Mouse (Mus musculus) MEL (cell line): ENCODE data around the gene Maml1. TPM values are rescaled to one million over a fixed set of nuclear protein-coding genes. Genes with fewer than 3 reads are reported as not detected.

Source experiments
- DNase-seq: peaks from one replicate; pipeline ENCODE4 v3.0.0; 2011; ENCODE audit warnings: low read depth, low spot score
- H3K27ac ChIP-seq: 2 replicates; pipeline ENCODE4 v1.5.1; 2012; ENCODE audit warnings: low read depth, mild to moderate bottlenecking, control low read depth, low read length, moderate library complexity; ENCODE audit not compliant: control insufficient read depth
- H3K27me3 ChIP-seq, 2 experiments: fragments of 150-350 bp in 1 of 2; sonication (generic) in 1 of 2; 2 replicates each; pipeline ENCODE4 v1.6.1; 2012; ENCODE audit warnings: low read length in 2 of 2, mild to moderate bottlenecking in 2 of 2, improper control_type of control experiment in 1 of 2, moderate library complexity in 1 of 2; ENCODE audit not compliant: insufficient read depth in 2 of 2, control insufficient read depth in 1 of 2
- H3K36me3 ChIP-seq, 2 experiments: 2 replicates each; pipeline ENCODE4 v1.6.1; 2012 to 2014; ENCODE audit warnings: low read length in 2 of 2, improper control_type of control experiment in 1 of 2, inconsistent platforms in 1 of 2, mild to moderate bottlenecking in 1 of 2; ENCODE audit not compliant: insufficient read depth in 2 of 2, control insufficient read depth in 1 of 2
- H3K4me1 ChIP-seq, 2 experiments: fragments of 150-350 bp in 1 of 2; sonication (generic) in 1 of 2; 2 replicates each; pipeline ENCODE4 v1.6.1; 2012; ENCODE audit warnings: low read length in 2 of 2, improper control_type of control experiment in 1 of 2, mild to moderate bottlenecking in 1 of 2; ENCODE audit not compliant: insufficient read depth in 2 of 2, control insufficient read depth in 1 of 2
- H3K4me3 ChIP-seq, 2 experiments: fragments of 150-350 bp in 1 of 2; sonication (generic) in 1 of 2; 2 replicates each; pipeline ENCODE4 v1.5.1; 2012; ENCODE audit warnings: low read depth in 2 of 2, low read length in 2 of 2, mild to moderate bottlenecking in 2 of 2, moderate library complexity in 2 of 2, control low read depth in 1 of 2, improper control_type of control experiment in 1 of 2; ENCODE audit not compliant: control insufficient read depth in 1 of 2, insufficient read depth in 1 of 2
- H3K79me2 ChIP-seq: 2 replicates; pipeline ENCODE4 v1.6.1; 2012; ENCODE audit warnings: mild to moderate bottlenecking, low read length, moderate library complexity; ENCODE audit not compliant: control insufficient read depth, poor library complexity, insufficient read depth
- H3K9ac ChIP-seq: 2 replicates; pipeline ENCODE4 v1.6.1; 2012; ENCODE audit warnings: low read depth, mild to moderate bottlenecking, control low read depth, low read length, moderate library complexity; ENCODE audit not compliant: control insufficient read depth, poor library complexity, severe bottlenecking
- H3K9me3 ChIP-seq: fragments of 150-350 bp; sonication (generic); replicated peaks from 2 replicates; pipeline ENCODE4 v1.6.1; 2012; ENCODE audit warnings: mild to moderate bottlenecking, low read length, improper control_type of control experiment, moderate library complexity; ENCODE audit not compliant: insufficient read depth
- GABPA ChIP-seq: IDR thresholded peaks from 2 replicates; pipeline ENCODE4 v1.6.1; 2012; ENCODE audit warnings: low read depth, mild to moderate bottlenecking, inconsistent platforms, low read length, improper control_type of control experiment, moderate library complexity
- HCFC1 ChIP-seq: IDR thresholded peaks from 2 replicates; pipeline ENCODE4 v1.6.1; 2012; ENCODE audit warnings: low read depth, mild to moderate bottlenecking, inconsistent platforms, low read length, improper control_type of control experiment, moderate library complexity
- JUND ChIP-seq: IDR thresholded peaks from 2 replicates; pipeline ENCODE4 v1.6.1; 2011; ENCODE audit warnings: low read depth, mild to moderate bottlenecking, improper control_type of control experiment, low read length
- MAX ChIP-seq: IDR thresholded peaks from 2 replicates; pipeline ENCODE4 v1.6.1; 2011; ENCODE audit warnings: low read length, improper control_type of control experiment
- MAZ ChIP-seq: IDR thresholded peaks from 2 replicates; pipeline ENCODE4 v1.6.1; 2012; ENCODE audit warnings: low read depth, mild to moderate bottlenecking, inconsistent platforms, low read length, improper control_type of control experiment
- MEF2A ChIP-seq: IDR thresholded peaks from 2 replicates; pipeline ENCODE4 v1.6.1; 2014; ENCODE audit warnings: low read depth, mild to moderate bottlenecking, inconsistent platforms, low read length, improper control_type of control experiment; ENCODE audit not compliant: poor library complexity, insufficient replicate concordance, severe bottlenecking; ENCODE audit errors: extremely low read depth
- MXI1 ChIP-seq: IDR thresholded peaks from 2 replicates; pipeline ENCODE4 v1.6.1; 2011; ENCODE audit warnings: mild to moderate bottlenecking, low read depth, low read length, improper control_type of control experiment
- MYB ChIP-seq: IDR thresholded peaks from 2 replicates; pipeline ENCODE4 v1.6.1; 2011; ENCODE audit warnings: mild to moderate bottlenecking, low read depth, low read length, improper control_type of control experiment
- MYC ChIP-seq: IDR thresholded peaks from 2 replicates; pipeline ENCODE4 v1.6.1; 2011; ENCODE audit warnings: low read depth, mild to moderate bottlenecking, low read length, improper control_type of control experiment, moderate library complexity
- NELFE ChIP-seq: IDR thresholded peaks from 2 replicates; pipeline ENCODE4 v1.6.1; 2011; ENCODE audit warnings: low read depth, low read length, improper control_type of control experiment
- NRF1 ChIP-seq: IDR thresholded peaks from 2 replicates; pipeline ENCODE4 v1.6.1; 2014; ENCODE audit warnings: low read depth, mild to moderate bottlenecking, inconsistent platforms, low read length, improper control_type of control experiment, moderate library complexity; ENCODE audit not compliant: poor library complexity, insufficient read depth, severe bottlenecking
- POLR2A ChIP-seq, 2 experiments: IDR thresholded peaks; 2 replicates each; pipeline ENCODE4 v1.6.1; 2011 to 2012; ENCODE audit warnings: low read length in 2 of 2, mild to moderate bottlenecking in 2 of 2, control low read depth in 1 of 2, improper control_type of control experiment in 1 of 2, low read depth in 1 of 2, moderate library complexity in 1 of 2; ENCODE audit not compliant: control insufficient read depth in 1 of 2, insufficient read depth in 1 of 2, poor library complexity in 1 of 2
- POLR2AphosphoS2 ChIP-seq: IDR thresholded peaks from 2 replicates; pipeline ENCODE4 v1.6.1; 2011; ENCODE audit warnings: low read length, improper control_type of control experiment
- RAD21 ChIP-seq: IDR thresholded peaks from 2 replicates; pipeline ENCODE4 v1.6.1; 2011; ENCODE audit warnings: mild to moderate bottlenecking, low read depth, low read length, improper control_type of control experiment
- SIN3A ChIP-seq: IDR thresholded peaks from 2 replicates; pipeline ENCODE4 v1.6.1; 2012; ENCODE audit warnings: low read length, improper control_type of control experiment, inconsistent platforms
- TBP ChIP-seq: IDR thresholded peaks from 2 replicates; pipeline ENCODE4 v1.8.0; 2011; ENCODE audit warnings: low read depth, low read length, improper control_type of control experiment
- USF2 ChIP-seq, 2 experiments: IDR thresholded peaks; 2 replicates each; pipeline ENCODE4 v1.6.1; 2011 to 2012; ENCODE audit warnings: improper control_type of control experiment in 2 of 2, low read length in 2 of 2, borderline replicate concordance in 1 of 2, inconsistent platforms in 1 of 2, low read depth in 1 of 2, mild to moderate bottlenecking in 1 of 2; ENCODE audit not compliant: insufficient read depth in 1 of 2
- ZC3H11A ChIP-seq: IDR thresholded peaks from 2 replicates; pipeline ENCODE4 v1.6.1; 2012; ENCODE audit warnings: low read depth, mild to moderate bottlenecking, inconsistent platforms, low read length, improper control_type of control experiment
- ZKSCAN1 ChIP-seq: IDR thresholded peaks from 2 replicates; pipeline ENCODE4 v1.6.1; 2012; ENCODE audit warnings: low read depth, mild to moderate bottlenecking, inconsistent platforms, low read length, improper control_type of control experiment, moderate library complexity
- ZMIZ1 ChIP-seq: IDR thresholded peaks from 2 replicates; pipeline ENCODE4 v1.6.1; 2012; ENCODE audit warnings: low read depth, mild to moderate bottlenecking, inconsistent platforms, low read length, improper control_type of control experiment, moderate library complexity
- polyA plus RNA-seq, 2 experiments: library from polyadenylated mRNA; stranded (reverse) in 1 of 2; unstranded in 1 of 2; fragments of >175 nt in 1 of 2; fragments of >200 nt in 1 of 2; gene quantifications; 2 replicates each; pipeline versions ENCODE4 v1.2.1 to v1.2.4; 2012; ENCODE audit warnings: low replicate concordance in 2 of 2, low read depth in 1 of 2; ENCODE audit not compliant: insufficient read length in 2 of 2, insufficient read depth in 1 of 2, missing spikeins in 1 of 2
- total RNA-seq: library from RNA; depleted of rRNA; stranded (reverse); fragments of 300-350 nt; gene quantifications from 2 replicates; pipeline ENCODE4 v1.2.3, GENCODE M21; 2012

The Maml1 gene
- total and polyA plus RNA-seq, 3 experiments = 3.8 to 12.6 TPM; not detected in 1

GRCm38 (mm10) chr11:50212060-50212739 is 79.9 kb downstream of the Maml1 start (continued):
- no peak for TF ChIP-seq USF2 (IDR thresholded peaks at IDR 0.05; ENCODE audit: borderline replicate concordance in 1 of 2, insufficient read depth in 1 of 2, low read depth in 1 of 2, low read length in 2 of 2)

- DNase-seq = no peak
- Histone ChIP-seq H3K4me1 (peaks cover 12 to 33% of the 10 kb centered on the region in 2 experiments), H3K27ac (peak overlapping the region; percentile 71), H3K27me3 (no peaks in the 10 kb centered on the region), H3K79me2 (peaks cover 31% of the 10 kb centered on the region), H3K4me3 (peak overlapping the region; percentile 71 to 94), H3K9ac (peak overlapping the region; percentile 89), H3K9me3 (no peaks in the 10 kb centered on the region), H3K36me3 (peaks cover 5 to 21% of the 10 kb centered on the region in 2 experiments)
- TF ChIP-seq JUND (peak; percentile 74; the same call in 1 of the 2 replicates), RAD21 (no peak), ZKSCAN1 (peak; percentile 77)
Observed at GRCm38 (mm10) chr11:50211322-50212059, 80.6 kb downstream of the Maml1 start.

GRCm38 (mm10) chr11:50210505-50211151 is 81.5 kb downstream of the Maml1 start, which contains the start of the genes Sqstm1 and Mgat4b:
TSS of gene Sqstm1 (minus strand) at chr11:50210827.
TSS of gene Mgat4b (plus strand) at chr11:50210890.
- Histone ChIP-seq H3K79me2 (peaks cover 31% of the 10 kb centered on the region), H3K4me1 (peaks cover 12 to 33% of the 10 kb centered on the region in 2 experiments), H3K4me3 (peak within 1 kb of the TSS; percentile 71 to 94), H3K27ac (peak within 1 kb of the TSS; percentile 71), H3K27me3 (no peaks in the 10 kb centered on the region), H3K9ac (peak within 1 kb of the TSS; percentile 89), H3K36me3 (peaks cover 9 to 24% of the 10 kb centered on the region in 2 experiments), H3K9me3 (no peaks in the 10 kb centered on the region)
- TF ChIP-seq MYC = peak; percentile 3; the same call in 1 of the 2 replicates
- peak; percentile 97 for TF ChIP-seq TBP
- TF ChIP-seq ZC3H11A = no peak
- peak; percentile 97 to 98 for TF ChIP-seq POLR2A (IDR thresholded peaks at IDR 0.05; ENCODE audit: control insufficient read depth in 1 of 2, insufficient read depth in 1 of 2, low read depth in 1 of 2, low read length in 2 of 2, poor library complexity in 1 of 2)
- TF ChIP-seq RAD21 = no peak
- TF ChIP-seq MEF2A = no peak
- TF ChIP-seq JUND = no peak
- peak; percentile 90; the same call in 1 of the 2 replicates for TF ChIP-seq MXI1
- TF ChIP-seq MAZ = peak; percentile 77; the same call in 1 of the 2 replicates
- TF ChIP-seq MAX = peak; percentile 8; the same call in 1 of the 2 replicates
- TF ChIP-seq ZMIZ1 = peak; percentile 99
- 0 out of 2 replicates have a peak, but pooled peaks have one; percentile 2 for TF ChIP-seq MYB
- TF ChIP-seq NELFE = peak; percentile 100
- peak; percentile 91 for TF ChIP-seq SIN3A
- TF ChIP-seq HCFC1 = peak; percentile 74
- TF ChIP-seq POLR2AphosphoS2 = peak; percentile 100
- peak; percentile 64 for TF ChIP-seq GABPA
- TF ChIP-seq NRF1 = 0 out of 2 replicates have a peak, but pooled peaks have one; percentile 2
- DNase-seq = peak; percentile 90
